Mouse (Mus musculus): ENCODE results near the gene Ccnd3. TPM values are rescaled to one million over a fixed set of nuclear protein-coding genes. Genes with fewer than 3 reads are reported as not detected.

Ccnd3 gene
- total and polyA plus RNA-seq, 2 experiments from 2014 or later = 41.1 to 52.6 TPM

DNA sequence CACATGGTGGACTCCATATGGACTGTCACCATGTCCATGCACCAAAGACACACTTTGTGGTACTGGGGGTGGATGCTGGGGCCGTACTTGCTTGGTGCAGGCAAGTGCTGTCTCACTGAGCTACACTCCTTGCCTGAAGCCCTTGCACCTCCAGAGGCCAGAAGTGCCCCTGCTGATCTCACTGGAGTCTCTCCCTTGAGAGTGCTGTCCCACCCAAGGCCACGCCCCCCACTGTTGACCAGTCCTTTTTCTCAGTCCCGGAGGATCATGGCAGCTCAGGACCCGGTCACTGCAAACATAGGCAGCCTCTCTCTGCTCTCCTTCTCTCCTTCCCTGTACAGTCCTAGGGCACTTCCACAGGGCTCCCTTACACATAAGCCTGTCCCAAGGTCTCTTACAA lies 30.6 kb upstream of the Ccnd3 start:
- TF ChIP-seq CTCF (IDR thresholded peaks at IDR 0.05) = no peak
- 82% methylated on average over 4 of the region's 4 CpGs for WGBS
- no peak for ATAC-seq (ENCODE audit: low FRiP score)

DNA sequence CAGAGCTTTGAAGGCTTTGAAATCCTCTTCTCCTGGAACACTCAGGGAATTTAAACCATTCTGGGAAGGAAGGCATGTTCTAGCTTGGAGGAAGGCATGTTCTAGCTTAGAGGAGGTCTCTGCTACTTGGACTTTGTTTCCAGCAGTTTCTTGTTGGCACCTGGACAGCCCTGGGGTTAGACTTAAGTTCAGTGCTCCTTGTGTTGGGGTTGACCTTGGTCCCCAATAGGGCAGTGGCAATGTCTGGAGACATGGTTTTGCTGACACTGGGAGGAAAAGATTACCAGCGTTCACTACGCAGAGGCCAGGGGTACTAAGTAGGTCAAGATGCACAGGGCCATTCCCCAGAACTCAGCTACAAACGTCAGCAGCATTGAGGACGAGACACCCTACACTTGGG lies 29.7 kb upstream of the Ccnd3 start:
- H3K36me3 ChIP-seq (ENCODE audit: insufficient read depth, low read length) = no peaks in the 10 kb centered on the region
- DNase-seq (ENCODE audit: low spot score) (no peak), ATAC-seq (ENCODE audit: low FRiP score) (no peak)
- no peaks in the 10 kb centered on the region for H3K9me3 ChIP-seq (ENCODE audit: low read length)
- TF ChIP-seq CTCF (IDR thresholded peaks at IDR 0.05) = no peak
- no peak overlapping the region for H3K4me3 ChIP-seq (ENCODE audit: low read depth, low read length)
- no peak overlapping the region for H3K9ac ChIP-seq (replicated peaks; ENCODE audit: low read length, poor library complexity, severe bottlenecking)
- H3K4me2 ChIP-seq (ENCODE audit: low read depth, low read length, poor library complexity, severe bottlenecking) = no peak overlapping the region
- no peaks in the 10 kb centered on the region for H3K4me1 ChIP-seq (ENCODE audit: insufficient read depth, low read length)
- H3K27ac ChIP-seq (ENCODE audit: low read depth, low read length) = no peak overlapping the region
- no peaks in the 10 kb centered on the region for H3K27me3 ChIP-seq (ENCODE audit: insufficient read depth, low read length)
- 90% methylated on average over 4 of the region's 4 CpGs for WGBS

More for the DNA sequence above, 30.6 kb upstream of the Ccnd3 start:
- 0 out of 2 replicates have a peak, but pooled peaks cover under 1% of the 10 kb centered on the region for H3K27me3 ChIP-seq (ENCODE audit: insufficient read depth, low read length)
- no peak overlapping the region for H3K27ac ChIP-seq (ENCODE audit: low read depth, low read length)
- H3K4me1 ChIP-seq (ENCODE audit: insufficient read depth, low read length) = no peaks in the 10 kb centered on the region
- no peak for DNase-seq (ENCODE audit: low spot score)
- no peaks in the 10 kb centered on the region for H3K9me3 ChIP-seq (ENCODE audit: low read length)
- no peak overlapping the region for H3K9ac ChIP-seq (replicated peaks; ENCODE audit: low read length, poor library complexity, severe bottlenecking)
- H3K4me3 ChIP-seq (ENCODE audit: low read depth, low read length) = no peak overlapping the region
- no peaks in the 10 kb centered on the region for H3K36me3 ChIP-seq (ENCODE audit: insufficient read depth, low read length)
- H3K4me2 ChIP-seq (ENCODE audit: low read depth, low read length, poor library complexity, severe bottlenecking) = no peak overlapping the region

DNA sequence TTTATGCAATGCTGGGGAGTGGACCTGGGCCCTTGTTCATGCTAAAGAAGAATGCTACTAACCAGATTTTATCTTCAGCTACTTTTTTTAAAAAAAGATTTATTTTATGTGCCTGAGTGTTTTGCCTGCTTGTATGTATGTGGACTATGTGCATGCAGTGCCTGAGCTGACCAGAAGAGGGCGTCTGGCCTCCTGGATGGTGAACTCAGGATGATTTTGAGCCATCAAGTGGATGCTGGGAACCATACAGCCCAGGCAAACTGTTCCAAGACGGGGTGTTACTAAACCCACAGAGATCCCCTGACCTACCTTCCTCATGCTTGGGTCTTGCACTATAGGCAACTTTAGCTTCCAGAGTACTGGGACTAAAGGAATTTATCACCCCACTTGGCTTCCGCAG lies 29.1 kb upstream of the Ccnd3 start:
- H3K4me2 ChIP-seq (ENCODE audit: low read depth, low read length, poor library complexity, severe bottlenecking) = no peak overlapping the region
- peak; percentile 41 for TF ChIP-seq CTCF (IDR thresholded peaks at IDR 0.05)
- H3K9ac ChIP-seq (replicated peaks; ENCODE audit: low read length, poor library complexity, severe bottlenecking) = no peak overlapping the region
- H3K36me3 ChIP-seq (ENCODE audit: insufficient read depth, low read length) = no peaks in the 10 kb centered on the region
- H3K9me3 ChIP-seq (ENCODE audit: low read length) = no peaks in the 10 kb centered on the region
- ATAC-seq (ENCODE audit: low FRiP score) = no peak
- WGBS = 64% methylated on average over 3 of the region's 3 CpGs
- H3K27me3 ChIP-seq (ENCODE audit: insufficient read depth, low read length) = no peaks in the 10 kb centered on the region
- no peak for DNase-seq (ENCODE audit: low spot score)
- no peak overlapping the region for H3K4me3 ChIP-seq (ENCODE audit: low read depth, low read length)
- H3K27ac ChIP-seq (ENCODE audit: low read depth, low read length) = no peak overlapping the region
- no peaks in the 10 kb centered on the region for H3K4me1 ChIP-seq (ENCODE audit: insufficient read depth, low read length)

DNA sequence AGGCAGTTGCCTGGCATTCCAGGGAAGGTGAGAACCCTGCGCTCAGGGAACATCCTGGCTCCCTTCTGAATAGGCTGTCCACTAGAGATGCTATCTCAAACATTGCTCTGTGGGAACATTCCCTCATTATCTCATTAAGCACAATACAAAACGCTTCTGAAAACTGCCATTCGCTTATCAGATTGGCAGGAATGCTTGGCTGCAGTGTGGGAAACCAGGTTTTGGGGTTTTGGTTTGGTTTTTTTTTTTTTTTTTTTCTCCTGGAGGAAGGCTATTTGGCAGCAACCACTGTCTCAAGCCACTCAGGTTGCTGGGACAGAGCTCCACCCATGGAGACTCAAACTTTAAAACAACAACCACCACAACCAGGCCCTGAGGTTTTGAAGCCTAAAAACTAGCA lies 25.0 kb upstream of the Ccnd3 start:
- no peak for ATAC-seq (ENCODE audit: low FRiP score)

DNA sequence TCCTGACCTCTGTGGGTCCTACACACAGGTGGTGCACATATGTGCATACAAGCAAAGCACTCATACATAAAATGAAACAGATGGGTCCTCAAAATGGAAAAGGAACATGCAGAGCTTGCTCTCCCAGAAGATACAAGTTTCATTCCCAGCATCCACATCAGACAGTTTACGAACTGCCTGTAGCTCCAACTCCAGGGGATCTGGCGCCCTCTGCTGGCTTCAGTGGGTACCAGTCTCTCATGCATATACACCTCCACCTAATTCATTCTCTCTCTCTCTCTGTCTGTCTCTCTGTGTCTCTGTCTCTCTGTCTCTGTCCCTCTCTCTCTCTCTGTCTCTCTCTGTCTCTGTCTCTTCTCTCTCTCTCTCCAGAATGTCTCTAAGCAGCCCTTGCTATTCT lies 22.4 kb upstream of the Ccnd3 start:
- TF ChIP-seq CTCF (IDR thresholded peaks at IDR 0.05) = peak; percentile 75
- Histone ChIP-seq H3K27ac (ENCODE audit: low read depth, low read length) (no peak overlapping the region), H3K4me3 (ENCODE audit: low read depth, low read length) (no peak overlapping the region), H3K4me2 (ENCODE audit: low read depth, low read length, poor library complexity, severe bottlenecking) (no peak overlapping the region), H3K9me3 (ENCODE audit: low read length) (no peaks in the 10 kb centered on the region), H3K4me1 (ENCODE audit: insufficient read depth, low read length) (no peaks in the 10 kb centered on the region), H3K9ac (replicated peaks; ENCODE audit: low read length, poor library complexity, severe bottlenecking) (no peak overlapping the region), H3K36me3 (ENCODE audit: insufficient read depth, low read length) (no peaks in the 10 kb centered on the region), H3K27me3 (ENCODE audit: insufficient read depth, low read length) (no peaks in the 10 kb centered on the region)
- DNase-seq (ENCODE audit: low spot score) (peak; percentile 33), ATAC-seq (ENCODE audit: low FRiP score) (no peak)
- WGBS = 31% methylated on average over 2 of the region's 2 CpGs

More for the DNA sequence above, 25.0 kb upstream of the Ccnd3 start:
- Histone ChIP-seq H3K27ac (ENCODE audit: low read depth, low read length) (no peak overlapping the region), H3K4me3 (ENCODE audit: low read depth, low read length) (no peak overlapping the region), H3K36me3 (ENCODE audit: insufficient read depth, low read length) (no peaks in the 10 kb centered on the region), H3K9me3 (ENCODE audit: low read length) (no peaks in the 10 kb centered on the region), H3K9ac (replicated peaks; ENCODE audit: low read length, poor library complexity, severe bottlenecking) (no peak overlapping the region), H3K4me2 (ENCODE audit: low read depth, low read length, poor library complexity, severe bottlenecking) (no peak overlapping the region), H3K4me1 (ENCODE audit: insufficient read depth, low read length) (no peaks in the 10 kb centered on the region), H3K27me3 (ENCODE audit: insufficient read depth, low read length) (no peaks in the 10 kb centered on the region)
- 72% methylated on average over 3 of the region's 3 CpGs for WGBS
- no peak for DNase-seq (ENCODE audit: low spot score)
- TF ChIP-seq CTCF (IDR thresholded peaks at IDR 0.05) = no peak

DNA sequence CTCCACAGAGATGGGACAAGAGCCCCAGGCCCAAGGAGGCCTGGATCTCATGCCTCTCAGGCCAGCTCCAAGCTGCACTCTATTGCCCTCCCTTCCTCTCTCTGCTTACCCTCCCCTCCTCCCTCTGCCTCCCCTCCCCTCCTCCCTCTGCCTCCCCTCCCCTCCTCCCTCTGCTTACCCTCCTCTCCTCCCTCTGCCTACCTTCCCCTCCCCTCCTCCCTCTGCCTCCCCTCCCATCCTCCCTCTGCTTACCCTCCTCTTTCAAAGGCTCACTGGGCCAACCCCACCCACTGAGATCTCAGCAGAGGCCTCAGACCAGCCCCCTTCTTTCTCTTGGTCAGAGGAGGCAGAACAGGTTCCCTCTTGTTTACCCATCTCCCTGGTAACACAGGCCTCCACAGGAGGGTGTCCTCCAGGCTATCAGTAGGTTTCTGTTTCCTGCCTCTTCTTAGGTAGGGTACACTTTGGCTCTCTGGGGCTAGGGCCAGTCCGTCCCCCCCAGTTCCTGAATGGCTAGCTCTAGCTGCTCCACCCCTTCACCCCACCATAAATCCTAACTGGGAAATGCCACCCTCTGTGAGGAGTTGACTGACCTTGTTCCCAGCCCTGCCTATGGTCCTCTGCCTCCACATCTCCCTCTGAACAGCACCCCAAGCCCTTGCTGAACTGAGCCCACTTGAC lies 20.5 kb upstream of the Ccnd3 start:
- H3K4me2 ChIP-seq (ENCODE audit: low read depth, low read length, poor library complexity, severe bottlenecking) = no peak overlapping the region
- DNase-seq (ENCODE audit: low spot score) = no peak
- 25% methylated on average over 1 of the region's 1 CpGs for whole genome bisulfite sequencing
- H3K4me1 ChIP-seq (ENCODE audit: insufficient read depth, low read length) = no peaks in the 10 kb centered on the region
- H3K27ac ChIP-seq (ENCODE audit: low read depth, low read length) = no peak overlapping the region
- no peak for TF ChIP-seq CTCF (IDR thresholded peaks at IDR 0.05)
- peaks cover 10% of the 10 kb centered on the region for H3K36me3 ChIP-seq (ENCODE audit: insufficient read depth, low read length)
- H3K27me3 ChIP-seq (ENCODE audit: insufficient read depth, low read length) = no peaks in the 10 kb centered on the region
- H3K4me3 ChIP-seq (ENCODE audit: low read depth, low read length) = no peak overlapping the region
- no peak for ATAC-seq (ENCODE audit: low FRiP score)
- H3K9ac ChIP-seq (replicated peaks; ENCODE audit: low read length, poor library complexity, severe bottlenecking) = no peak overlapping the region
- no peaks in the 10 kb centered on the region for H3K9me3 ChIP-seq (ENCODE audit: low read length)

Measured in midbrain, postnatal 0 days (tissue).